Mouse (Mus musculus) kidney, embryonic 14.5 days (tissue): ENCODE results near the gene Fgfr3. TPM values are rescaled to one million over a fixed set of nuclear protein-coding genes. Genes with fewer than 3 reads are reported as not detected.
A peak's percentile ranks its signal among the peaks of the same experiment; 100 is the strongest.

Source experiments
- ATAC-seq: fragments of 200-750 bp; cut with Nextera tagmentation; 2 replicates; pipeline ENCODE4 v1.8.0; 2017; ENCODE audit warnings: moderate number of reproducible peaks, mild to moderate bottlenecking, moderate TSS enrichment, moderate library complexity; ENCODE audit not compliant: low FRiP score, low TSS enrichment
- H3K27ac ChIP-seq: fragments of 300-500 bp; sonication (generic); 2 replicates; pipeline ENCODE4 v1.5.1; 2014; ENCODE audit warnings: low read depth, mild to moderate bottlenecking, low read length, moderate library complexity, mixed read lengths
- H3K27me3 ChIP-seq: fragments of 300-500 bp; sonication (generic); 2 replicates; pipeline ENCODE4 v1.6.1; 2014; ENCODE audit warnings: mild to moderate bottlenecking, low read length; ENCODE audit not compliant: control insufficient read depth, insufficient read depth
- H3K36me3 ChIP-seq: fragments of 300-500 bp; sonication (generic); 2 replicates; pipeline ENCODE4 v1.6.1; 2014; ENCODE audit warnings: low read length, mixed read lengths; ENCODE audit not compliant: control insufficient read depth, insufficient read depth
- H3K4me1 ChIP-seq: fragments of 300-500 bp; sonication (generic); 2 replicates; pipeline ENCODE4 v1.6.1; 2014; ENCODE audit warnings: low read length, mixed read lengths; ENCODE audit not compliant: control insufficient read depth, insufficient read depth
- H3K4me2 ChIP-seq: fragments of 300-500 bp; sonication (generic); replicated peaks from 2 replicates; pipeline ENCODE4 v1.6.1; 2014; ENCODE audit warnings: low read depth, mild to moderate bottlenecking, low read length
- H3K4me3 ChIP-seq: fragments of 300-500 bp; sonication (generic); 2 replicates; pipeline ENCODE4 v1.5.1; 2014; ENCODE audit warnings: mild to moderate bottlenecking, low read length
- H3K9ac ChIP-seq: fragments of 300-500 bp; sonication (generic); 2 replicates; pipeline ENCODE4 v1.6.1; 2014; ENCODE audit warnings: low read depth, mild to moderate bottlenecking, low read length, moderate library complexity
- H3K9me3 ChIP-seq: fragments of 300-500 bp; sonication (generic); 2 replicates; pipeline ENCODE4 v1.6.1; 2016; ENCODE audit warnings: low read length; ENCODE audit not compliant: control insufficient read depth
- WGBS: fragments of 180-500 bp; shearing (Covaris S2); extraction: QIAGEN DNeasy Blood & Tissue Kit; methylation state at CpG from one replicate; pipeline ENCODE4 v1.1.7; 2014; 5-methylcytosine and 5-hydroxymethylcytosine counted together
- polyA plus RNA-seq: library from polyadenylated mRNA; unstranded; fragments of >200 nt; fragmentation: Nextera tagmentation; extraction: Ambion mirVana; gene quantifications from 2 replicates; pipeline ENCODE4 v1.2.1, GENCODE M21; 2014

The Fgfr3 gene
- polyA plus RNA-seq, 1 experiment from 2014 or later: 13.8 TPM

DNA sequence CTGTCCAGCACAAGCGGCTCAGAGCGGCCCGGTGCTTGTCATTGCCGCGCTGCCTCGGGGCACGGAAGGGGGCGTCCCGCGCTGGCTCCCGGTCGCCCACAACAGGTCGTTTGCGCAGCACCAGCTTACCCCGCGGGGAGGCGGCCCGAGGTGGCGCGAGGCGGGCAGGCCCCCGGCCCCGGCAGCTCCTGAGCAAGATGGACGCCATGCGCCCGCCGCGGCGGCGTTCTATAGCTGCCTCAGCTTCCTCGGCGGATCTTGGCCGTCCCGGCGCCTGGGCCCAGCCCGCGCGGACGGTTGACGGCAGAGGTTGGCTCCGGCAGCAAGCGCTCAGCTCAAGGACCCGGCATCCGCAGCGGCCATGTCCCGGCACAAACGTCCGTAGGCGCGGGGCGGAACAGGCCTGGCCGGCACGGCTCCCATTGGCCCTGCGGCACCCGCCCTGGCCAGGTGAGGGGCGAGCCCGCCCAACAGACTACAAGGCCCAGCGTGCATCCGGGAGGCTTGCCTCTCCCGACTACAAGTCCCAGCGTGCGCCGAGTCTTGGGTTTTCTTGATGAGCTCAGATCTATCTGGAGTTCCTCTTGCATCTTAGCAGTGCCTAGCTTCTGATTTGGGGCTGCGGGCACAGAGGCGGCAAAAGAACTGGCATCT, 61.0 kb downstream of the Fgfr3 start, which contains the start of gene Letm1:
Gene Letm1 (minus strand): TSS at position 473 of the 654 bp plus-strand sequence.
- peak within 1 kb of the TSS; percentile 77 for H3K4me2 ChIP-seq
- peaks cover 6% of the 10 kb centered on the region for H3K4me1 ChIP-seq
- H3K36me3 ChIP-seq: peaks cover 5% of the 10 kb centered on the region
- whole genome bisulfite sequencing: under 1% methylated on average over 65 of the region's 65 CpGs
- H3K4me3 ChIP-seq: peak within 1 kb of the TSS; percentile 82
- H3K9me3 ChIP-seq: no peaks in the 10 kb centered on the region
- peak; percentile 100 for ATAC-seq
- H3K27me3 ChIP-seq: no peaks in the 10 kb centered on the region
- peak within 1 kb of the TSS; percentile 78 for H3K9ac ChIP-seq
- peak within 1 kb of the TSS; percentile 44; the same call in 1 of the 2 replicates for H3K27ac ChIP-seq

DNA sequence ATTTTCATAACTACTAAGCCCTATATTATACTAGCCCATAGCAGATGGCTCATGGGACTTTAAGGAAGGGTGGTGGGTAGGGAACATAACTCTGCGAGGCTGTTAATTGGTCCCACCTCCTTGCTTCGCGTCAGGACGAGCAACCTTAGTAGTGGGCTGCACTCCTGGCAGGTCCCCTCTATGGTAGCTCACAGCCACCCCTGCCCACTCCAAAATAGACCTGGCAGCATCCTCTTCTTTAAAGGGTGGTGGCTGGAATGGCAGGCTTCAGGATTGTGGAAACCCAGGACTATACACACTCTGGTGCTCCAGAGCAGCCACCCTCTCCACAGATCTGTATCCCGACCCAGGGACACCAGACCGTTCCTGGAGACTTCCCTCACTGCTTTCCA, 61.5 kb downstream of the Fgfr3 start:
- H3K9me3 ChIP-seq: no peaks in the 10 kb centered on the region
- H3K4me2 ChIP-seq: peak overlapping the region; percentile 77
- peaks cover under 1% of the 10 kb centered on the region for H3K36me3 ChIP-seq
- H3K27me3 ChIP-seq: no peaks in the 10 kb centered on the region
- peak overlapping the region; percentile 18 for H3K9ac ChIP-seq
- WGBS: 3% methylated on average over 6 of the region's 6 CpGs
- ATAC-seq: peak; percentile 86
- H3K27ac ChIP-seq: no peak overlapping the region
- peak overlapping the region; percentile 82 for H3K4me3 ChIP-seq
- peaks cover 6% of the 10 kb centered on the region for H3K4me1 ChIP-seq

Other genes with a start within 250 kb of the Fgfr3 start
- gene Fam53a, start 92.0 kb upstream of the Fgfr3 start, polyA plus RNA-seq: 69.4 and 70.3 TPM in 2 replicates
- 0.57 and 1.0 TPM in 2 replicates for gene Gm9903, start 91.7 kb upstream of the Fgfr3 start, polyA plus RNA-seq
- gene Slbp, start 69.1 kb upstream of the Fgfr3 start, polyA plus RNA-seq: 261 TPM in 2 replicates
- 175 and 205 TPM in 2 replicates for gene Tacc3, start 63.5 kb upstream of the Fgfr3 start, polyA plus RNA-seq
- gene Tmem129, start 63.3 kb upstream of the Fgfr3 start, polyA plus RNA-seq: 32.3 and 37.7 TPM in 2 replicates
- 30.2 and 51.1 TPM in 2 replicates for gene Letm1, start 61.1 kb downstream of the Fgfr3 start, polyA plus RNA-seq
- 49.2 and 68.7 TPM in 2 replicates for gene Nsd2, start 99.1 kb downstream of the Fgfr3 start, polyA plus RNA-seq
- gene Nelfa, start 214.7 kb downstream of the Fgfr3 start, polyA plus RNA-seq: 47.4 and 60.3 TPM in 2 replicates